Mouse (Mus musculus): Measurements from ENCODE around the gene Cask. TPM values are rescaled to one million over a fixed set of nuclear protein-coding genes. Genes with fewer than 3 reads are reported as not detected.

The Cask gene
- polyA plus RNA-seq, 1 experiment: 34.7 TPM

DNA sequence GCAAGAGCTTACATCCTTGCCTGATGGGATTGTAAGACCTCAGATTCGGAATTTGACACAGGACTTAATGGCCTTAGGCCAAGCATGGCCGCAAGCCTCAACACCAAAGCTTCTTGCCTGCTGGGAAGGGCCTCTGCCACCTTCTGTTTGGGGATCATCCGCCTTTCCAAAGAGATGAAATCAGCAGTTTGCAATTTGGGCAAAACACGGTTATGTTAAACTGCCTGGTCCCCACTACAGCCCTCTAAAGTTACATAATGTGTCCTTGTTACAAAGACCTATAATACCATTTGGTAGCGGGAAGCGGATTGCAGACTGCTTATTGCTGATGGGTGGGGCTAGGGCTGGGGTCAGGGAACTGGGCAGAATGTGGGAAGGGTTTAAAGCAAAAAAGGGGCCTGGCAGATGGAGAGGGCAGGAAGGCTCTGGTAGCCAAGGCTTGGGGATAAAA, 384.0 kb downstream of the Cask start:
- Histone ChIP-seq H3K27ac (ENCODE audit: insufficient read depth, low read length) (no peak overlapping the region), H3K27me3 (ENCODE audit: control insufficient read depth, insufficient read depth, low read length, poor library complexity, severe bottlenecking) (no peaks in the 10 kb centered on the region), H3K4me1 (ENCODE audit: control insufficient read depth, insufficient read depth, low read length) (no peaks in the 10 kb centered on the region), H3K9ac (ENCODE audit: low read depth, poor library complexity, severe bottlenecking) (no peak overlapping the region), H3K36me3 (ENCODE audit: control insufficient read depth, insufficient read depth, low read length, poor library complexity, severe bottlenecking) (no peaks in the 10 kb centered on the region), H3K4me3 (ENCODE audit: low read depth, low read length) (no peak overlapping the region), H3K9me3 (replicated peaks; ENCODE audit: control insufficient read depth, insufficient read depth, low read length, poor library complexity, severe bottlenecking) (no peaks in the 10 kb centered on the region)
- TF ChIP-seq POLR2A (IDR thresholded peaks at IDR 0.05; ENCODE audit: insufficient read depth, low read length): no peak
- TF ChIP-seq CTCF (IDR thresholded peaks at IDR 0.05; ENCODE audit: low read depth, low read length): no peak
- no peak for TF ChIP-seq EP300 (IDR thresholded peaks at IDR 0.05; ENCODE audit: insufficient read depth, low read depth, low read length)

Other genes with a start within 250 kb of the Cask start
- gene Gpr34, start 219.3 kb downstream of the Cask start, polyA plus RNA-seq (2011; ENCODE audit: insufficient read depth, insufficient read length, low read depth, missing spikeins): not detected in 2 replicates
- gene Gpr82, start 190.0 kb downstream of the Cask start, polyA plus RNA-seq (2011; ENCODE audit: insufficient read depth, insufficient read length, low read depth, missing spikeins): not detected in 2 replicates